Mouse (Mus musculus) heart, embryonic 16.5 days (tissue): ENCODE measurements around the gene Mettl27. TPM values are rescaled to one million over a fixed set of nuclear protein-coding genes. Genes with fewer than 3 reads are reported as not detected.
"Not testable (repeated sequence)": the region's sequence is repeated elsewhere in the genome, so short reads cannot be mapped to it uniquely, and the experiment has no call there.

Source experiments
- ATAC-seq: fragments of 200-750 bp; cut with Nextera tagmentation; replicated peaks from 2 replicates; pipeline ENCODE4 v1.8.0; 2017; ENCODE audit warnings: moderate number of reproducible peaks; ENCODE audit not compliant: insufficient read depth, low FRiP score; ENCODE audit errors: extremely low read depth
- H3K27ac ChIP-seq: fragments of 300-500 bp; sonication (generic); 2 replicates; pipeline ENCODE4 v1.5.1; 2014; ENCODE audit warnings: mild to moderate bottlenecking, low read length, control low read depth, moderate library complexity
- H3K27me3 ChIP-seq: fragments of 300-500 bp; sonication (generic); 2 replicates; pipeline ENCODE4 v1.6.1; 2014; ENCODE audit warnings: low read length, mixed read lengths; ENCODE audit not compliant: control insufficient read depth, insufficient read depth
- H3K36me3 ChIP-seq: fragments of 300-500 bp; sonication (generic); 2 replicates; pipeline ENCODE4 v1.6.1; 2014; ENCODE audit not compliant: control insufficient read depth, insufficient read depth
- H3K4me1 ChIP-seq: fragments of 300-500 bp; sonication (generic); 2 replicates; pipeline ENCODE4 v1.6.1; 2014; ENCODE audit warnings: low read length, mixed read lengths; ENCODE audit not compliant: control insufficient read depth, insufficient read depth
- H3K4me2 ChIP-seq: fragments of 300-500 bp; sonication (generic); 2 replicates; pipeline ENCODE4 v1.6.1; 2014; ENCODE audit warnings: low read depth, mild to moderate bottlenecking, control low read depth, low read length
- H3K4me3 ChIP-seq: fragments of 300-500 bp; sonication (generic); 2 replicates; pipeline ENCODE4 v1.5.1; 2014; ENCODE audit warnings: mild to moderate bottlenecking, control low read depth, low read length
- H3K9ac ChIP-seq: fragments of 300-500 bp; sonication (generic); 2 replicates; pipeline ENCODE4 v1.6.1; 2014; ENCODE audit warnings: low read length, control low read depth
- H3K9me3 ChIP-seq: fragments of 300-500 bp; sonication (generic); replicated peaks from 2 replicates; pipeline ENCODE4 v1.6.1; 2016; ENCODE audit warnings: low read length; ENCODE audit not compliant: control insufficient read depth
- WGBS: fragments of 180-500 bp; shearing (Covaris S2); extraction: QIAGEN DNeasy Blood & Tissue Kit; methylation state at CpG from one replicate; pipeline ENCODE4 v1.1.7; 2014; 5-methylcytosine and 5-hydroxymethylcytosine counted together
- polyA plus RNA-seq: library from polyadenylated mRNA; unstranded; fragments of >200 nt; fragmentation: Nextera tagmentation; extraction: Ambion mirVana; gene quantifications from 2 replicates; pipeline ENCODE4 v1.2.1, GENCODE M21; 2015

Mettl27 gene
- polyA plus RNA-seq, 1 experiment from 2014 or later: 9.1 TPM

DNA sequence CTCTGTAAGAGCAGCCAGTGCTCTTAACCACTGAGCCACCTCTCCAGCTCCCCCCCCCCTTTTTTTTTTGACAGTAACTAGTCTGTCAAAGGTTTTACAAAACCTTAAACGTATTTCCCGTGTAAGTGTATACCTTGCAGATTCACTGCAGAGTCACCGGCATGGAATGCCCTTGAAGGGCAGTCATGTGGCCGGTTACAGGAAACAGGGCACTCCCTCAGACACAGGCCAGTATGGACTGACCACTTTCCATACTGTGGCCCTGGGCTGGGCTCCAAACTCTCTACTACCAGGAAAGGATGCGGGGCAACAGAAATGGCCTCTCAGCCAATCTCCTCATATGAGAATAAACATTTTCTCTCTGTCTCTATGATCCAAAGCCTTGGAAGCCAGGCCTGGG lies 23.3 kb downstream of the Mettl27 start:
- no peaks in the 10 kb centered on the region for H3K9me3 ChIP-seq
- H3K36me3 ChIP-seq: no peaks in the 10 kb centered on the region
- no peak overlapping the region for H3K9ac ChIP-seq
- H3K4me2 ChIP-seq: no peak overlapping the region
- H3K27ac ChIP-seq: no peak overlapping the region
- H3K27me3 ChIP-seq: no peaks in the 10 kb centered on the region
- peaks cover 14% of the 10 kb centered on the region for H3K4me1 ChIP-seq
- ATAC-seq: no peak
- H3K4me3 ChIP-seq: no peak overlapping the region
- 54% methylated on average over 5 of the region's 5 CpGs for WGBS

- Histone ChIP-seq H3K4me1 (no peaks in the 10 kb centered on the region), H3K27me3 (no peaks in the 10 kb centered on the region), H3K27ac (no peak overlapping the region), H3K4me3 (no peak overlapping the region), H3K4me2 (no peak overlapping the region), H3K9me3 (no peaks in the 10 kb centered on the region), H3K36me3 (no peaks in the 10 kb centered on the region), H3K9ac (no peak overlapping the region)
- peak; percentile 59 for ATAC-seq
- 52% methylated on average over 7 of the region's 7 CpGs for WGBS
Measured at GRCm38 (mm10) chr5:134959114-134959513, 26.9 kb downstream of the Mettl27 start.

DNA sequence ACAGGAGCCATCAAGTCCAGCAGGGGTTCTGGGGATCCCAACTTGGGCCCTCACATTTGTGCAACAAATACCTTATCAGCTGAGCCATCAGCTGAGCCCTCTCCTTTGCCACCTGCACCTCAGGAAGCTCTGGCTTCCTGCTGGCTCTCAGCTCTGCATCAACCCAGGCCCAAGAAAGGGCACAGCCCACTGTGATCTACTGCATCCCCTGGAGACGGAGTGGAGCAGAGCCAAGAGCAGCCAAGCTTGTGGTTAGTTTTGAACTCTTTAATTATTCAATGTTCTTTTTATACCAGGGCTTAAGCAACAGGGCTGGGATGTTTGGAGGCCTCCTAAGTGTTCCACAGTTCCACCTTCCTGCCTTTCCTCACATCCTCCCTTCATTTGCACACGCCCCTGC lies 28.3 kb downstream of the Mettl27 start:
- H3K27ac ChIP-seq: no peak overlapping the region
- H3K4me3 ChIP-seq: no peak overlapping the region
- 69% methylated on average over 2 of the region's 2 CpGs for WGBS
- H3K36me3 ChIP-seq: no peaks in the 10 kb centered on the region
- H3K4me1 ChIP-seq: no peaks in the 10 kb centered on the region
- ATAC-seq: no peak; the same call in 1 of the 2 replicates
- H3K27me3 ChIP-seq: no peaks in the 10 kb centered on the region
- H3K9ac ChIP-seq: no peak overlapping the region
- H3K9me3 ChIP-seq: no peaks in the 10 kb centered on the region
- no peak overlapping the region for H3K4me2 ChIP-seq

- Histone ChIP-seq H3K27ac (no peak overlapping the region), H3K4me1 (0 out of 2 replicates have a peak, but pooled peaks cover 3% of the 10 kb centered on the region), H3K27me3 (no peaks in the 10 kb centered on the region; the same call in 1 of the 2 replicates), H3K9ac (no peak overlapping the region), H3K4me3 (no peak overlapping the region), H3K4me2 (no peak overlapping the region), H3K9me3 (no peaks in the 10 kb centered on the region), H3K36me3 (no peaks in the 10 kb centered on the region)
- no peak for ATAC-seq
- WGBS: 93% methylated on average over 2 of the region's 2 CpGs
Measured at GRCm38 (mm10) chr5:134961519-134961918, 29.4 kb downstream of the Mettl27 start.

GRCm38 (mm10) chr5:134963546-134963945 lies 31.4 kb downstream of the Mettl27 start:
- no peaks in the 10 kb centered on the region for H3K9me3 ChIP-seq
- 31% methylated on average over 5 of the region's 5 CpGs for WGBS
- ATAC-seq: no peak

DNA sequence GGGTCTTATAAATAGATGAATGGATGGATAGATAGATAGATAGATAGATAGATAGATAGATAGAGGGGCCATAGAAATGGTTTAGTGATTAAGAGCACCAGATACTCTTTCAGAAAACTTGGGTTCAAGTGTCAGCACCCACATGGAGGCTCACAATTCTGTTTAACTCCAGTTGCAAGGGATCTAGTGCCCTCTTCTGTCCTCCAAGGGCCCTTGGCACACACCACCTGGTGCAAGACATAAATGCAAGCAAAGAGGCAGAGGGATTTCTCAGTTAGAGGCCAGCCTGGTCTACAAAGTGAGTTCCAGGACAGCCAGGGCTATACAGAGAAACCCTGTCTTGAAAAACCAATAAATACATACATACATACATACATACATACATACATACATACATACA lies 32.5 kb downstream of the Mettl27 start:
- not testable (repeated sequence) for H3K4me3 ChIP-seq, H3K4me2 ChIP-seq, ATAC-seq, H3K27ac ChIP-seq, H3K9me3 ChIP-seq, H3K9ac ChIP-seq, H3K36me3 ChIP-seq, H3K27me3 ChIP-seq, H3K4me1 ChIP-seq

More at GRCm38 (mm10) chr5:134963546-134963945, 31.4 kb downstream of the Mettl27 start:
- Histone ChIP-seq H3K36me3 (no peaks in the 10 kb centered on the region), H3K4me2 (no peak overlapping the region), H3K4me1 (0 out of 2 replicates have a peak, but pooled peaks cover 3% of the 10 kb centered on the region), H3K27ac (no peak overlapping the region), H3K9ac (no peak overlapping the region), H3K27me3 (peaks cover 2% of the 10 kb centered on the region; the same call in 1 of the 2 replicates), H3K4me3 (no peak overlapping the region)

DNA sequence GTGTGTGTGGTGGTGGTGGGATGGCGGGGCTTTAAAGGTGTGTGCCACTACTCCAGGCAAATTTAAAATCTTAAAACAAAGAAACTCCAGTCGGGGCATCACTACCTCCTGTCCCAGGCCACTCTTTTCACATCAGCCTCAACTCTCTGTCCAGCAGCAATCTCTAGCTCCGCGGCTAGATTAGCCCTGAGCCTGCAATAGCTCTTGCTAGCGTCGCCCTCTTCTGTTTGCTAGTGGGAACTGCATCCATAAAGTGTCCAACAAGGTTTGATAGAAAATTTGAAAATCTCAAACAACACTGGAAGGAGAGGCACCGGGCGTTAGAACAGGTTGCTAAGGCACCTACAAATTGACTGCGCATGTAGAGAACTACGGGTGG lies 33.3 kb downstream of the Mettl27 start:
- peak overlapping the region; percentile 61 for H3K4me2 ChIP-seq
- no peaks in the 10 kb centered on the region for H3K36me3 ChIP-seq
- WGBS: 8% methylated on average over 10 of the region's 10 CpGs
- no peaks in the 10 kb centered on the region for H3K9me3 ChIP-seq
- H3K27ac ChIP-seq: no peak overlapping the region
- no peak overlapping the region; the same call in 1 of the 2 replicates for H3K9ac ChIP-seq
- peaks cover 2% of the 10 kb centered on the region; the same call in 1 of the 2 replicates for H3K27me3 ChIP-seq
- no peak; the same call in 1 of the 2 replicates for ATAC-seq
- peak overlapping the region; percentile 27 for H3K4me3 ChIP-seq
- 0 out of 2 replicates have a peak, but pooled peaks cover 3% of the 10 kb centered on the region for H3K4me1 ChIP-seq

GRCm38 (mm10) chr5:134965852-134966821 lies 34.0 kb downstream of the Mettl27 start:
- H3K4me1 ChIP-seq: 0 out of 2 replicates have a peak, but pooled peaks cover 3% of the 10 kb centered on the region
- H3K27ac ChIP-seq: no peak overlapping the region
- no peaks in the 10 kb centered on the region for H3K9me3 ChIP-seq
- H3K4me2 ChIP-seq: peak overlapping the region; percentile 61
- peak overlapping the region; percentile 24 for H3K9ac ChIP-seq
- peak; percentile 64 for ATAC-seq
- peaks cover 2% of the 10 kb centered on the region; the same call in 1 of the 2 replicates for H3K27me3 ChIP-seq
- peak overlapping the region; percentile 27 for H3K4me3 ChIP-seq
- no peaks in the 10 kb centered on the region for H3K36me3 ChIP-seq
- WGBS: 5% methylated on average over 33 of the region's 33 CpGs
